Mouse (Mus musculus) intestine, embryonic 16.5 days (tissue): ENCODE results near the gene Gm20388. TPM values are rescaled to one million over a fixed set of nuclear protein-coding genes. Genes with fewer than 3 reads are reported as not detected.

Source experiments
- ATAC-seq: fragments of 200-750 bp; cut with Nextera tagmentation; 2 replicates; pipeline ENCODE4 v1.8.0; 2017; ENCODE audit warnings: moderate TSS enrichment, moderate library complexity
- H3K27ac ChIP-seq: fragments of 300-500 bp; sonication (generic); 2 replicates; pipeline ENCODE4 v1.5.1; 2014; ENCODE audit warnings: mild to moderate bottlenecking, low read length
- H3K27me3 ChIP-seq: fragments of 300-500 bp; sonication (generic); replicated peaks from 2 replicates; pipeline ENCODE4 v1.6.1; 2014; ENCODE audit warnings: low read length, control low read depth, mixed read lengths; ENCODE audit not compliant: control insufficient read depth, insufficient read depth
- H3K36me3 ChIP-seq: fragments of 300-500 bp; sonication (generic); 2 replicates; pipeline ENCODE4 v1.6.1; 2014; ENCODE audit warnings: low read length, control low read depth; ENCODE audit not compliant: control insufficient read depth, insufficient read depth
- H3K4me1 ChIP-seq: fragments of 300-500 bp; sonication (generic); 2 replicates; pipeline ENCODE4 v1.6.1; 2014; ENCODE audit warnings: low read length, control low read depth, mixed read lengths; ENCODE audit not compliant: control insufficient read depth, insufficient read depth
- H3K4me2 ChIP-seq: fragments of 300-500 bp; sonication (generic); 2 replicates; pipeline ENCODE4 v1.6.1; 2014; ENCODE audit warnings: low read depth, low read length, control low read depth
- H3K4me3 ChIP-seq: fragments of 300-500 bp; sonication (generic); 2 replicates; pipeline ENCODE4 v1.5.1; 2014; ENCODE audit warnings: mild to moderate bottlenecking, low read length
- H3K9ac ChIP-seq: fragments of 300-500 bp; sonication (generic); 2 replicates; pipeline ENCODE4 v1.6.1; 2014; ENCODE audit warnings: low read depth, low read length
- H3K9me3 ChIP-seq: fragments of 300-500 bp; sonication (generic); 2 replicates; pipeline ENCODE4 v1.6.1; 2016; ENCODE audit warnings: low read length, control low read depth; ENCODE audit not compliant: control insufficient read depth
- WGBS: fragments of 180-500 bp; shearing (Covaris S2); extraction: QIAGEN DNeasy Blood & Tissue Kit; methylation state at CpG from one replicate; pipeline ENCODE4 v1.1.7; 2014; 5-methylcytosine and 5-hydroxymethylcytosine counted together
- polyA plus RNA-seq: library from polyadenylated mRNA; unstranded; fragments of >200 nt; fragmentation: Nextera tagmentation; extraction: Ambion mirVana; gene quantifications from 2 replicates; pipeline ENCODE4 v1.2.1, GENCODE M21; 2015

Gm20388 gene
- polyA plus RNA-seq, 1 experiment from 2014 or later = 5.8 TPM

DNA sequence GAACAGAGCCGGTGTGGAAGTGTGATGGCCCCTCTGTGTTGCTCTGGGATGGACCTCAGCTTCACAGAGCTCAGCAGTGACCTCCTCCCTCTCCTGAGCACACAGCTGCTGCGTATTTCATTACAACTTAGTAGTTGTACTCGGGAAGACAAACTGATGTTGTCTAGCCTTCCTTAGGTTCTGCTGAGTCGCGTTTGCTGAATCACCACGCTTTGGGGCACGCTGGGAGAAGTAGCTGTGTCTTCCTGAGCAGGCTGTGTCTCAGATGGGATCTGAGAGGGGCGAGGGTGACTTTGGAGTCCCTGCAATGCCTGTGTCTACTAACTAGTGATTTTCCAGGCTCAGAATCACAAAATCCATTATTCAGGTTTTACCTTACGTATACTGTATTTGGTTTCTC, 2868.6 kb downstream of the Gm20388 start:
- peaks cover 3% of the 10 kb centered on the region; the same call in 1 of the 2 replicates for H3K4me1 ChIP-seq
- no peaks in the 10 kb centered on the region for H3K9me3 ChIP-seq
- H3K27ac ChIP-seq = no peak overlapping the region
- no peaks in the 10 kb centered on the region; the same call in 1 of the 2 replicates for H3K36me3 ChIP-seq
- no peaks in the 10 kb centered on the region for H3K27me3 ChIP-seq
- ATAC-seq = no peak
- no peak overlapping the region for H3K9ac ChIP-seq
- WGBS = 79% methylated on average over 9 of the region's 9 CpGs
- no peak overlapping the region for H3K4me2 ChIP-seq
- H3K4me3 ChIP-seq = no peak overlapping the region

DNA sequence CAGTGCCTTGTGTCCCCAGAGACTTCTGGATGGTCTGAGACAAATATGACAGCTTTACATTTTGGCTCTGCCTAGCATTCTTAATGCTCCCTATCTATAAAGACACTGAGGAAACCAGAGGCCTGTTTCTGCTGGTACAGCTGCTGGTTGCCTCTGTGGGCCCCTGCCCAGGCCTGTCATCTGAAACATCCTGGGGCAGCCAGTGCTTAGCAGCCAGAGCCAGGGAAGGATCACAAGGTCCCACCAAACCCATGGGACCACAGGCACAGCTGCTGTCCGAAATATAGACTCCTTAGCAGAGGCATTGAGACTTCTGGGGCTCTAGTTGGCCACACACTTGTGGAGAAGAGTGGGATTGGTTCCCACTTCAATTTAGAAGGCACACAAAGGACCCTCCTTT, 2874.1 kb downstream of the Gm20388 start:
- Histone ChIP-seq H3K27me3 (no peaks in the 10 kb centered on the region), H3K9ac (no peak overlapping the region), H3K4me1 (no peaks in the 10 kb centered on the region), H3K36me3 (no peaks in the 10 kb centered on the region; the same call in none of the 2 replicates), H3K4me3 (no peak overlapping the region), H3K27ac (no peak overlapping the region), H3K9me3 (no peaks in the 10 kb centered on the region), H3K4me2 (no peak overlapping the region)
- ATAC-seq = no peak
- WGBS = 82% methylated on average over 1 of the region's 1 CpGs

DNA sequence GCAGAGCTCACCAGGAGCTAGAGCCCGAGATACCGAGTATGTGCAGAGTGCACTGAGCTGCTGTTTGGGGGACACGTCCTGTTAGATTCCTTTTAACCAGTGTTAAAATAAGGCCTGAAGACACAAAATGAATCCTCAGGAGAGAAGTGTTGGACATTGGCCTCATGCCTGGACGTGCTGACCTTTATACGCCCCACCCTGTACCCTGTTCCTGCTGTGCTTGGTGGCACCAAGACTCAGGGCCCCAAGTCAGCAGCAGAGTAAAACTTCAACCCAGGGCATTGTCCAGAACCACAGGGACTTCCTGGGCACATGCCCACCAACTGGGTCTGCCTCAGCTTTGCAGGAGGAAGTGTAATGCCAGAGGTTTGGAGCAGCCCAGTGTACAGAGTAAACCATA, 2879.2 kb downstream of the Gm20388 start:
- H3K9me3 ChIP-seq = no peaks in the 10 kb centered on the region
- H3K4me2 ChIP-seq = no peak overlapping the region
- no peaks in the 10 kb centered on the region; the same call in 1 of the 2 replicates for H3K36me3 ChIP-seq
- peak overlapping the region; percentile 23; the same call in 1 of the 2 replicates for H3K9ac ChIP-seq
- H3K27me3 ChIP-seq = no peaks in the 10 kb centered on the region
- H3K4me3 ChIP-seq = no peak overlapping the region
- H3K27ac ChIP-seq = peak overlapping the region; percentile 5; the same call in 1 of the 2 replicates
- peak; percentile 76 for ATAC-seq
- WGBS = 87% methylated on average over 5 of the region's 5 CpGs
- H3K4me1 ChIP-seq = peaks cover 4% of the 10 kb centered on the region

DNA sequence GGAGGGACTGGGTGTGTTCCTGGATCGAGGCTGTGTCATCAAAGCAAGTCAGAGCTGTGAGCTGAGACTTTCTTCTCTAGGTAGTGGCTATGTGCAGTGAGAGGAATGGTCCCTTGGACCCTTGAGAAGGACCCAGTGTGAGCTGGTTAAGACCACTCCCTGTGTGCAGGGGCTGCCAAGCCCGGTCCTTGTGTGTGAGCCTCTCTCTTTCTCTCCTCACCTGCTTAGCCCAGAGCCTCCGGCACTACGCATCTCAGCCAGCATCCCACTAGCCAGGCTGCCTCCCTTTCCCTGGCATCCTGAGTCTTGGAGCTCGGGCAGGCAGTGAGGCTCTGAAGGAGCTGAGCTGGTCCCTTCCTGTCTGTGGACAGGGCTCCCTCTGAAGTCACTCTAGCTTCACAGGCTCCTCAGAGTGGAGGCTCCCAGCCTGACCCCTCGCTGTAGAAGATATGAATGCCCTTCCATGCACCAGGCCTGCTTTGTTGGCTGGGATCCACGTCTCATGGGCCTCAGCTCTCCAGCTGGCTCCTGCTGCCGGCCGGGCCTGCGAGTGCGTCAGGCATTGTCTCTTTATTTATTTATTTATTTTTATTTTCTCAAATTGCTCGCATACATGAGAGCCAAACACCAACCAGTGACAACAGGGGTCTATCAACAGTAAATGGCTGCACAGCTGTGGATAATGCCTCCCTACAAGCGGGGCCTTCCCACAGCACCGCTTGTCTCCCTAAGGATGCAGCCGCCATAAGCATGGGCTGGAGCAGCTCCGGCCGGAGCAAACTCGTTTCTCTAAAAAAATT, 2882.9 kb downstream of the Gm20388 start:
- no peaks in the 10 kb centered on the region for H3K27me3 ChIP-seq
- H3K4me2 ChIP-seq = no peak overlapping the region
- 60% methylated on average over 18 of the region's 18 CpGs for WGBS
- H3K4me3 ChIP-seq = no peak overlapping the region
- ATAC-seq = peak; percentile 72
- no peaks in the 10 kb centered on the region for H3K36me3 ChIP-seq
- H3K9ac ChIP-seq = peak overlapping the region; percentile 19; the same call in 1 of the 2 replicates
- H3K27ac ChIP-seq = peak overlapping the region; percentile 34; the same call in 1 of the 2 replicates
- H3K9me3 ChIP-seq = no peaks in the 10 kb centered on the region
- peaks cover 4% of the 10 kb centered on the region for H3K4me1 ChIP-seq

GRCm38 (mm10) chr8:122794175-122794454, 2883.5 kb downstream of the Gm20388 start:
- H3K9me3 ChIP-seq = no peaks in the 10 kb centered on the region
- ATAC-seq = no peak
- 80% methylated on average over 5 of the region's 5 CpGs for WGBS
- no peaks in the 10 kb centered on the region for H3K36me3 ChIP-seq
- no peak overlapping the region for H3K27ac ChIP-seq
- no peak overlapping the region for H3K4me3 ChIP-seq
- H3K4me1 ChIP-seq = peaks cover 4% of the 10 kb centered on the region
- H3K9ac ChIP-seq = no peak overlapping the region
- H3K27me3 ChIP-seq = no peaks in the 10 kb centered on the region
- no peak overlapping the region for H3K4me2 ChIP-seq

DNA sequence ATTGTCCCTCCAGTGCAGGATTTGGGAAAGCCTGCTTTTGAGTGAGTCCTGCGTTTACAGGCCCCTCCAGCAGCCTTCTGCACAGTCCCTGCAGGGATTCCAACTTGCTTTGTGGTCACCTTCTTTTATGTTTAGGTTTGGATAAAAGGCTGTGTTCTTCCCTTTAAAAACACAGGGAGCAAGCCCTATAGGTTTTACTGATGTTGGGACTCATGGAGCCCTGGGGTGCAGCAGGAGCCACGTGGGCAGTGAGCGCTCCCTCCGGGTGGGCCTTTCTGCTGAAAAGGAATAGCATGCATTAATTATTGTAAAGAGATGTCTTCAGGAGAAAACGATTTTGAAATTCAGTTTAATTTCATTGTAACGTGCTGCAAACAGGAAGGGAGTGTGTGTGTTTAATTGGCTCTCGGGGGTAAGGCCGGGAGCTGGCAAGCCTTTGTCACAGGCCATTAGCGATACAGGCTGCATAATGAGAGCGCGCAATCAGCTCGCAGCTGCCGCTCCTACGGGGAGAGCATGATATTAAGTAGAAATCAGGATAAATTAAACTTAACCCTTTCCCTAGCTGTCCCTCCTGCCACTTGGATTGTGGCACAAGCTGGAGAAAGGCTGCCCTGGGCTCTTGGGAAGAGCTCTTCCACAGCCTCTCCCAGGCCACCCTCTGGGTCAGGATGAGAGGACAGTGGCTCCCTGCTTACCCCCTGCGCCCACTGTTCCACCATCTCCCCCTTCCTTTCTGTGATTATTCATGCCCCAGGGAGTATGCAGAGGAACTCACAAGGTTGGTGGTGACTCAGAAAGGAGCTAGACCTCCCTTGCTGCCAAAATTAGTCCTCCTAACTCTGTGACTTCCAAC, 2893.5 kb downstream of the Gm20388 start:
- Histone ChIP-seq H3K4me1 (no peaks in the 10 kb centered on the region), H3K4me2 (no peak overlapping the region), H3K9ac (no peak overlapping the region), H3K36me3 (no peaks in the 10 kb centered on the region), H3K4me3 (no peak overlapping the region), H3K27me3 (no peaks in the 10 kb centered on the region), H3K27ac (no peak overlapping the region), H3K9me3 (no peaks in the 10 kb centered on the region)
- WGBS = 50% methylated on average over 15 of the region's 15 CpGs
- no peak for ATAC-seq

DNA sequence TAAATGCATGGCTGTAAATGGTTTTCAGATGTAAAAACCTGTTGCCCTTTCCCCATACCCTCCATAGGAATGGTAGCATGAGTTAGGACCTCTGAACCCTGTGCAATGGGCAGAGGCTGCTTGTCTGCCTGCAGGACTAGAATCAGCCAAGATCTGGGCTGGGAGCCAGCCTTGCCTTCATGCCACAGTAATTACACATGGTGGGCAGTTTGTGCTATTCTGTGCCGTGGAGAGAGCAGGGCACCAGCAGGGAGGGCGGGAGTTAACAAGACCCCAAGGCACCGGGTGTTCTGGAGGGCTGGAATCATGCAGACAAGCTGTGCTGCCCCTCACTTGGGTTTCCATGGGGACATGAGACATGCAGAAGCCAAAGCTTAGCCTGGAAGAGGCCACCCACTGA, 2894.7 kb downstream of the Gm20388 start:
- Histone ChIP-seq H3K36me3 (no peaks in the 10 kb centered on the region), H3K27me3 (no peaks in the 10 kb centered on the region), H3K4me1 (no peaks in the 10 kb centered on the region), H3K9ac (no peak overlapping the region), H3K27ac (no peak overlapping the region), H3K9me3 (no peaks in the 10 kb centered on the region), H3K4me3 (no peak overlapping the region), H3K4me2 (no peak overlapping the region)
- no peak for ATAC-seq
- 66% methylated on average over 3 of the region's 3 CpGs for WGBS

DNA sequence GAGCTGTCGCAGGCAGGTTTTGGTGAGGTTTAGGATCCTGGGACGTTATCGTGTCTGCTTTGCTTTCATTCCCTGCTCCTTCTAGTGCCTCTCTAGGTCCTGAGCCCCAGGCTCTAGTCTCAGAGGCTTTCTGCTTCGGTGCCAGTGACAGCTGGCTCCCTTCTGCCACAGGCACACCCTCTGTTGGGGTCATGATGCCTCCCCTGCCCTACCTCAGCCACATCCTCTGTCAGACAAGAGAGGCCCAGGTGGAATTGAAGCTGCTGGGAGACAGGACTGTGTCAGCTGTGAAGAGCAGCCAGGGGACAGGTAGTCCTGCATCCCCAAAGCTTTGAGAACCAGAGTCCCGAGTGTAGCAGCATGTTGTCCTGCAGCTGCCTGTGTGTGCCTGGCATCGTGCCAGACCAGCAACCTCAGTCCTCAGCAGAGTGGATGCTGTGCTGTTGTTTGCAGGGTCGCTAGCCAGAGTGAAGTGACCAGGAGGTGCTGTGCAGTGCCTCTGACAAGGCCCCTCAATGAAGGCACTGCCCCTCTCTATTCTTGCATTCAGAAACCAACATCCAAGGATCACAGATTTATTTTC, 2896.4 kb downstream of the Gm20388 start:
- no peak overlapping the region for H3K27ac ChIP-seq
- H3K4me3 ChIP-seq = no peak overlapping the region
- no peak for ATAC-seq
- WGBS = 69% methylated on average over 7 of the region's 7 CpGs
- H3K4me2 ChIP-seq = no peak overlapping the region
- H3K36me3 ChIP-seq = no peaks in the 10 kb centered on the region
- no peaks in the 10 kb centered on the region for H3K27me3 ChIP-seq
- H3K9ac ChIP-seq = no peak overlapping the region
- no peaks in the 10 kb centered on the region for H3K9me3 ChIP-seq
- H3K4me1 ChIP-seq = no peaks in the 10 kb centered on the region

- Histone ChIP-seq H3K9me3 (no peaks in the 10 kb centered on the region), H3K4me2 (no peak overlapping the region), H3K27me3 (no peaks in the 10 kb centered on the region), H3K4me1 (no peaks in the 10 kb centered on the region), H3K4me3 (no peak overlapping the region), H3K36me3 (peaks cover 3% of the 10 kb centered on the region; the same call in 1 of the 2 replicates), H3K27ac (no peak overlapping the region), H3K9ac (no peak overlapping the region)
- 85% methylated on average over 4 of the region's 4 CpGs for WGBS
- ATAC-seq = no peak
These were observed 2897.3 kb downstream of the Gm20388 start for GRCm38 (mm10) chr8:122807907-122808306.
